Mouse (Mus musculus) MEL (cell line): ENCODE measurements at regions not wholly inside any gene's neighbourhood (a gene's known extent, or its start where the extent isn't known, plus 50 kb on each side); places are given as distances from the start of the nearest gene placed in this dataset.

Source experiments
- DNase-seq: peaks from one replicate; pipeline ENCODE4 v3.0.0; 2011; ENCODE audit warnings: low read depth, low spot score
- H3K27ac ChIP-seq: 2 replicates; pipeline ENCODE4 v1.5.1; 2012; ENCODE audit warnings: low read depth, mild to moderate bottlenecking, control low read depth, low read length, moderate library complexity; ENCODE audit not compliant: control insufficient read depth
- H3K27me3 ChIP-seq, 2 experiments: fragments of 150-350 bp in 1 of 2; sonication (generic) in 1 of 2; 2 replicates each; pipeline ENCODE4 v1.6.1; 2012; ENCODE audit warnings: low read length in 2 of 2, mild to moderate bottlenecking in 2 of 2, improper control_type of control experiment in 1 of 2, moderate library complexity in 1 of 2; ENCODE audit not compliant: insufficient read depth in 2 of 2, control insufficient read depth in 1 of 2
- H3K36me3 ChIP-seq, 2 experiments: 2 replicates each; pipeline ENCODE4 v1.6.1; 2012 to 2014; ENCODE audit warnings: low read length in 2 of 2, improper control_type of control experiment in 1 of 2, inconsistent platforms in 1 of 2, mild to moderate bottlenecking in 1 of 2; ENCODE audit not compliant: insufficient read depth in 2 of 2, control insufficient read depth in 1 of 2
- H3K4me1 ChIP-seq, 2 experiments: fragments of 150-350 bp in 1 of 2; sonication (generic) in 1 of 2; 2 replicates each; pipeline ENCODE4 v1.6.1; 2012; ENCODE audit warnings: low read length in 2 of 2, improper control_type of control experiment in 1 of 2, mild to moderate bottlenecking in 1 of 2; ENCODE audit not compliant: insufficient read depth in 2 of 2, control insufficient read depth in 1 of 2
- H3K4me3 ChIP-seq, 2 experiments: fragments of 150-350 bp in 1 of 2; sonication (generic) in 1 of 2; 2 replicates each; pipeline ENCODE4 v1.5.1; 2012; ENCODE audit warnings: low read depth in 2 of 2, low read length in 2 of 2, mild to moderate bottlenecking in 2 of 2, moderate library complexity in 2 of 2, control low read depth in 1 of 2, improper control_type of control experiment in 1 of 2; ENCODE audit not compliant: control insufficient read depth in 1 of 2, insufficient read depth in 1 of 2
- H3K79me2 ChIP-seq: 2 replicates; pipeline ENCODE4 v1.6.1; 2012; ENCODE audit warnings: mild to moderate bottlenecking, low read length, moderate library complexity; ENCODE audit not compliant: control insufficient read depth, poor library complexity, insufficient read depth
- H3K9ac ChIP-seq: 2 replicates; pipeline ENCODE4 v1.6.1; 2012; ENCODE audit warnings: low read depth, mild to moderate bottlenecking, control low read depth, low read length, moderate library complexity; ENCODE audit not compliant: control insufficient read depth, poor library complexity, severe bottlenecking
- H3K9me3 ChIP-seq: fragments of 150-350 bp; sonication (generic); replicated peaks from 2 replicates; pipeline ENCODE4 v1.6.1; 2012; ENCODE audit warnings: mild to moderate bottlenecking, low read length, improper control_type of control experiment, moderate library complexity; ENCODE audit not compliant: insufficient read depth
- BHLHE40 ChIP-seq: IDR thresholded peaks from 2 replicates; pipeline ENCODE4 v1.6.1; 2012; ENCODE audit warnings: low read depth, mild to moderate bottlenecking, inconsistent platforms, low read length, improper control_type of control experiment, borderline replicate concordance
- CHD2 ChIP-seq: IDR thresholded peaks from 2 replicates; pipeline ENCODE4 v1.6.1; 2011; ENCODE audit warnings: low read length, improper control_type of control experiment
- E2F4 ChIP-seq: IDR thresholded peaks from 2 replicates; pipeline ENCODE4 v1.6.1; 2011; ENCODE audit warnings: low read depth, low read length, improper control_type of control experiment, borderline replicate concordance
- ELF1 ChIP-seq: IDR thresholded peaks from 2 replicates; pipeline ENCODE4 v1.6.1; 2014; ENCODE audit warnings: low read depth, mild to moderate bottlenecking, inconsistent platforms, low read length, improper control_type of control experiment, moderate library complexity
- ETS1 ChIP-seq: IDR thresholded peaks from 2 replicates; pipeline ENCODE4 v1.6.1; 2012; ENCODE audit warnings: low read depth, mild to moderate bottlenecking, inconsistent platforms, low read length, improper control_type of control experiment, moderate library complexity
- GABPA ChIP-seq: IDR thresholded peaks from 2 replicates; pipeline ENCODE4 v1.6.1; 2012; ENCODE audit warnings: low read depth, mild to moderate bottlenecking, inconsistent platforms, low read length, improper control_type of control experiment, moderate library complexity
- GATA1 ChIP-seq: IDR thresholded peaks from 2 replicates; pipeline ENCODE4 v1.6.1; 2011; ENCODE audit warnings: low read depth, low read length, improper control_type of control experiment
- JUND ChIP-seq: IDR thresholded peaks from 2 replicates; pipeline ENCODE4 v1.6.1; 2011; ENCODE audit warnings: low read depth, mild to moderate bottlenecking, improper control_type of control experiment, low read length
- KAT2A ChIP-seq: conservative IDR thresholded peaks from 2 replicates; pipeline ENCODE4 v1.6.1; 2012; ENCODE audit warnings: low read depth, low read length, improper control_type of control experiment, inconsistent platforms
- MEF2A ChIP-seq: IDR thresholded peaks from 2 replicates; pipeline ENCODE4 v1.6.1; 2014; ENCODE audit warnings: low read depth, mild to moderate bottlenecking, inconsistent platforms, low read length, improper control_type of control experiment; ENCODE audit not compliant: poor library complexity, insufficient replicate concordance, severe bottlenecking; ENCODE audit errors: extremely low read depth
- MYB ChIP-seq: IDR thresholded peaks from 2 replicates; pipeline ENCODE4 v1.6.1; 2011; ENCODE audit warnings: mild to moderate bottlenecking, low read depth, low read length, improper control_type of control experiment
- NELFE ChIP-seq: IDR thresholded peaks from 2 replicates; pipeline ENCODE4 v1.6.1; 2011; ENCODE audit warnings: low read depth, low read length, improper control_type of control experiment
- POLR2A ChIP-seq, 2 experiments: IDR thresholded peaks; 2 replicates each; pipeline ENCODE4 v1.6.1; 2011 to 2012; ENCODE audit warnings: low read length in 2 of 2, mild to moderate bottlenecking in 2 of 2, control low read depth in 1 of 2, improper control_type of control experiment in 1 of 2, low read depth in 1 of 2, moderate library complexity in 1 of 2; ENCODE audit not compliant: control insufficient read depth in 1 of 2, insufficient read depth in 1 of 2, poor library complexity in 1 of 2
- POLR2AphosphoS2 ChIP-seq: IDR thresholded peaks from 2 replicates; pipeline ENCODE4 v1.6.1; 2011; ENCODE audit warnings: low read length, improper control_type of control experiment
- POLR2AphosphoS5 ChIP-seq: IDR thresholded peaks from 2 replicates; pipeline ENCODE4 v1.6.1; 2012; ENCODE audit warnings: low read depth, borderline replicate concordance, mild to moderate bottlenecking, inconsistent platforms, low read length, moderate library complexity, mixed read lengths
- RCOR1 ChIP-seq: IDR thresholded peaks from 2 replicates; pipeline ENCODE4 v1.6.1; 2012; ENCODE audit warnings: low read depth, mild to moderate bottlenecking, inconsistent platforms, low read length, improper control_type of control experiment
- SIN3A ChIP-seq: IDR thresholded peaks from 2 replicates; pipeline ENCODE4 v1.6.1; 2012; ENCODE audit warnings: low read length, improper control_type of control experiment, inconsistent platforms
- TCF12 ChIP-seq: IDR thresholded peaks from 2 replicates; pipeline ENCODE4 v1.6.1; 2014; ENCODE audit warnings: low read depth, mild to moderate bottlenecking, inconsistent platforms, low read length, improper control_type of control experiment, moderate library complexity
- USF1 ChIP-seq: IDR thresholded peaks from 2 replicates; pipeline ENCODE4 v1.6.1; 2014; ENCODE audit warnings: low read depth, mild to moderate bottlenecking, inconsistent platforms, low read length, improper control_type of control experiment, moderate library complexity
- USF2 ChIP-seq, 2 experiments: IDR thresholded peaks; 2 replicates each; pipeline ENCODE4 v1.6.1; 2011 to 2012; ENCODE audit warnings: improper control_type of control experiment in 2 of 2, low read length in 2 of 2, borderline replicate concordance in 1 of 2, inconsistent platforms in 1 of 2, low read depth in 1 of 2, mild to moderate bottlenecking in 1 of 2; ENCODE audit not compliant: insufficient read depth in 1 of 2
- ZC3H11A ChIP-seq: IDR thresholded peaks from 2 replicates; pipeline ENCODE4 v1.6.1; 2012; ENCODE audit warnings: low read depth, mild to moderate bottlenecking, inconsistent platforms, low read length, improper control_type of control experiment
- ZKSCAN1 ChIP-seq: IDR thresholded peaks from 2 replicates; pipeline ENCODE4 v1.6.1; 2012; ENCODE audit warnings: low read depth, mild to moderate bottlenecking, inconsistent platforms, low read length, improper control_type of control experiment, moderate library complexity
- ZNF384 ChIP-seq: IDR thresholded peaks from 2 replicates; pipeline ENCODE4 v1.6.1; 2012; ENCODE audit warnings: low read depth, mild to moderate bottlenecking, inconsistent platforms, low read length, improper control_type of control experiment

DNA sequence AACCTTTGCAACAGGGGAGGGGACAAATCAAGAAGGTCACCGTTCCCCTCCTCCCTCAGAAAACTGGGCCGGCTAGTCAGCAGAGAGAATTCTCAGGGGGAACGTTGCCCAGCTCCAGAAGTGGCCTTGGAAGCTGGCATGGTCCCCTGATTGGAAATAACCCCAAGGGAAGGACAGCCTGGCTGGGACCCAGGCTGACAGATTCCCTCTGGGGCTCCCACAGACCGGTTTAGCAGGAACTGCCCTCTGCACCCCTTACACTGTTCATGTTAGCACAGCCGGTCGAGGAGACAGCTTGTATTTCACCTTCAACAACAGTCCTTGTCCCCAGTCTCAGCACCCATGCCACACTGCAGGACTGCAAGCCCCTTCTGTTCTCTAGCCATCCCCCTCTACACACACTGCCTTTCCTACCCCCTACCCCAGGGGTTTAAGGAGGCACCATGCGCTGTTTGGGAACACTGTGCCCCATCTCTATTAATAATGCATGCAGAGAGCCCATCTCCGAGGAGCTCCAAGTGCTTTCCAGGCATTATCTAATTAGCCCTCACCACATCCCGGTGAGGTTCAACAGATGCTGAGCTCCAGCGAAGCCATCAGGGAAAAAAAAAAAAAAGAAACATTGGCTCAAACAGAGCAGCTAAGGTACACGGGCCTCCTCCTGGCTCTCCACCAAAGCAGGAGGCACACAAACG lies 106.5 kb upstream of the Jarid2 start:
- Histone ChIP-seq H3K4me1 (peaks cover 3 to 6% of the 10 kb centered on the region in 2 experiments; a peak in 3 of 4 replicates), H3K9ac (no peak overlapping the region), H3K4me3 (no peak overlapping the region), H3K36me3 (peaks cover 0 to 4% of the 10 kb centered on the region in 2 experiments; a peak in 2 of 4 replicates), H3K9me3 (no peaks in the 10 kb centered on the region), H3K27me3 (peaks cover 0 to 2% of the 10 kb centered on the region in 2 experiments; a peak in 2 of 4 replicates), H3K27ac (no peak overlapping the region), H3K79me2 (no peaks in the 10 kb centered on the region)
- no peak for TF ChIP-seq USF2 (IDR thresholded peaks at IDR 0.05; ENCODE audit: borderline replicate concordance in 1 of 2, insufficient read depth in 1 of 2, low read depth in 1 of 2, low read length in 2 of 2)
- TF ChIP-seq E2F4: no peak
- TF ChIP-seq POLR2A (IDR thresholded peaks at IDR 0.05; ENCODE audit: control insufficient read depth in 1 of 2, insufficient read depth in 1 of 2, low read depth in 1 of 2, low read length in 2 of 2, poor library complexity in 1 of 2): no peak
- no peak for TF ChIP-seq CHD2
- TF ChIP-seq ZNF384: no peak
- no peak for TF ChIP-seq TCF12
- no peak for DNase-seq

DNA sequence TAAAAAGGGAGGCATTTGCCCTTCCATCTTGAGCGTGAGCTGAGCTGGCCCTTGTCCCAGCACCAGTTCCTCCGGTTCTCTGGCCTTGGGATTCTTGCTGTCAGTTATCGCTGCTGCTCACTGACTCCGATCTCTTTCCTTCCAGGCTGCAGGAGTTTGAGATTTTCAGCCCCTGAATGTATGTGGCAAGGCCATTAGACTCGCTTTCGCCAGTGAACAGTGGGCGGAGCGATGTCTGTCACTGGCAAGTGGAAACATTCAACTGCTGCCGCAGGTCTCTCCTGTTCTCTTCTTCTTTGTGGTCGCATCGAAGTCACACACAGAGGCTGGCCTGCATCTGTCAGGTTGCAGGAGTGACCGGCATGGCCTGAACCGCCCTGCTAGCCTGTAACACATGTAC lies 104.6 kb upstream of the Jarid2 start:
- peaks cover 3 to 6% of the 10 kb centered on the region in 2 experiments; a peak in 3 of 4 replicates for H3K4me1 ChIP-seq
- H3K27ac ChIP-seq: no peak overlapping the region
- no peak overlapping the region for H3K9ac ChIP-seq
- DNase-seq: no peak
- no peak for TF ChIP-seq MYB
- no peak for TF ChIP-seq ETS1
- TF ChIP-seq GABPA: no peak
- no peak for TF ChIP-seq POLR2AphosphoS5
- TF ChIP-seq ELF1: no peak
- TF ChIP-seq MEF2A: no peak
- no peak for TF ChIP-seq KAT2A
- no peak for TF ChIP-seq RCOR1
- TF ChIP-seq NELFE: no peak
- TF ChIP-seq JUND: no peak
- TF ChIP-seq BHLHE40: no peak
- no peak for TF ChIP-seq GATA1
- no peak for TF ChIP-seq POLR2AphosphoS2
- TF ChIP-seq SIN3A: no peak
- no peak for TF ChIP-seq ZKSCAN1
- TF ChIP-seq USF1: no peak
- no peak for TF ChIP-seq ZC3H11A
- no peaks in the 10 kb centered on the region for H3K9me3 ChIP-seq
- H3K27me3 ChIP-seq: peaks cover 0 to 2% of the 10 kb centered on the region in 2 experiments; a peak in 1 of 4 replicates
- H3K36me3 ChIP-seq: peaks cover 0 to 4% of the 10 kb centered on the region in 2 experiments; a peak in 2 of 4 replicates
- H3K79me2 ChIP-seq: no peaks in the 10 kb centered on the region
- no peak overlapping the region for H3K4me3 ChIP-seq
